Mouse (Mus musculus) lung, adult 2 months (tissue): ENCODE data around the gene Pik3r4.

ENCODE experiments used
- CTCF ChIP-seq: fragments of 200-500 bp; IDR thresholded peaks from 2 replicates; pipeline ENCODE4 v1.5.1; 2011; ENCODE audit warnings: mild to moderate bottlenecking, low read length, control low read depth; ENCODE audit not compliant: insufficient read depth
- POLR2A ChIP-seq: fragments of 200-500 bp; IDR thresholded peaks from 2 replicates; pipeline ENCODE4 v1.6.1; 2011; ENCODE audit warnings: low read depth, mild to moderate bottlenecking, control low read depth, low read length, borderline replicate concordance; ENCODE audit errors: extremely low read depth

GRCm38 (mm10) chr9:105692472-105692871 lies 49.7 kb downstream of the Pik3r4 start:
- no peak for TF ChIP-seq CTCF
- TF ChIP-seq POLR2A = no peak
